In genomic region chr11:36692637-36693036, GRCm38 (mm10) we compare ENCODE assay signal across 21 mouse cellular contexts.
DNase-seq lines count a peak whose midpoint lies in the region; TF ChIP-seq lines count a peak whose summit lies in the region.
"Had no signal": no experiment of that assay in that cellular context is flagged by ENCODE, and none has a peak within 500 bp of the region (broad histone marks: within the 10 kb centered on the region; RNA-seq: fewer than 3 reads in every experiment).

No protein-coding gene starts in this region.

- no peak overlapping the region for H3ac ChIP-seq in C2C12 (ENCODE audit: control insufficient read depth, insufficient read length, low read depth)

- no peaks in the 10 kb centered on the region for H3K79me2 ChIP-seq in C2C12 (ENCODE audit: control insufficient read depth, insufficient read depth)

- no peak overlapping the region for H3K4me3 ChIP-seq in layer of hippocampus, adult 2 months
- no peak overlapping the region for H3K4me3 ChIP-seq in C2C12 (ENCODE audit: insufficient read depth, poor library complexity, severe bottlenecking)
- H3K4me3 ChIP-seq: erythroblast, embryonic 14.5 days; heart, embryonic 10.5 days; hindbrain, embryonic 15.5 days; liver, embryonic 15.5 days; megakaryocyte, embryonic 14.5 days had no signal

- TF ChIP-seq CTCF in layer of hippocampus, adult 2 months (conservative IDR thresholded peaks at IDR 0.05) = peak; percentile 67
- no peak for TF ChIP-seq CTCF in C2C12 (IDR thresholded peaks at IDR 0.05; ENCODE audit: control insufficient read depth, insufficient read depth, insufficient read length)

- no peaks in the 10 kb centered on the region for H3K79me3 ChIP-seq in C2C12 (ENCODE audit: low read depth)

- peak overlapping the region; percentile 36; the same call in 1 of the 2 replicates for H3K27ac ChIP-seq in layer of hippocampus, adult 2 months
- H3K27ac ChIP-seq: heart, embryonic 10.5 days; hindbrain, embryonic 15.5 days; liver, embryonic 15.5 days had no signal

- no peaks in the 10 kb centered on the region for H3K36me3 ChIP-seq in C2C12 (ENCODE audit: control insufficient read depth, insufficient read depth)
- H3K36me3 ChIP-seq: heart, embryonic 10.5 days; hindbrain, embryonic 15.5 days; liver, embryonic 15.5 days had no signal

- peak; percentile 61 to 68 for DNase-seq in frontal cortex, adult 2 months (ENCODE audit: extremely low spot score in 1 of 2, low spot score in 1 of 2)
- no peak for DNase-seq in frontal cortex, postnatal 25 days (ENCODE audit: low spot score in 2 of 2)
- no peak for DNase-seq in layer of hippocampus, adult 2 months (ENCODE audit: low spot score in 2 of 2)
- DNase-seq in layer of hippocampus, postnatal 25 days (ENCODE audit: extremely low spot score in 1 of 2, low spot score in 1 of 2) = no peak
- peak; percentile 49 for DNase-seq in 416B (ENCODE audit: low read depth)
- DNase-seq in MN1 (ENCODE audit: low spot score) = no peak
- DNase-seq: cerebellum, adult 11-12 months; cerebellum, postnatal 36 days; gastrocnemius, postnatal 25 days; heart, postnatal 14 days; kidney, adult 18-20 months; kidney, postnatal 4 days; lung, postnatal 14 days; right cerebral cortex, postnatal 25 days; thymus, postnatal 36 days had no signal

- H3K27me3 ChIP-seq in C2C12 (ENCODE audit: control insufficient read depth, insufficient read depth, insufficient read length) = no peaks in the 10 kb centered on the region
- H3K27me3 ChIP-seq: hindbrain, embryonic 15.5 days; liver, embryonic 15.5 days; megakaryocyte, embryonic 14.5 days had no signal

TF ChIP-seq in C2C12, 6 proteins besides CTCF, POLR2A, EP300 and RAD21:
- TF ChIP-seq MYOD1 (IDR thresholded peaks at IDR 0.05; ENCODE audit: control insufficient read depth, insufficient read length, low read depth) (no peak), USF1 (IDR thresholded peaks at IDR 0.05; ENCODE audit: low read depth) (no peak), FOSL1 (IDR thresholded peaks at IDR 0.05; ENCODE audit: insufficient read depth, low read length, poor library complexity, severe bottlenecking) (no peak), CEBPB (IDR thresholded peaks at IDR 0.05; ENCODE audit: low read depth) (peak; percentile 48), MYOG (IDR thresholded peaks at IDR 0.05; ENCODE audit: control insufficient read depth, extremely low read depth, insufficient read length) (no peak), MAX (IDR thresholded peaks at IDR 0.05) (no peak)

Comparison
In these comparisons a context has a peak if more than half of its experiments do, and no peak if none do; other contexts are left out.
1. DNase-seq: peak in frontal cortex, adult 2 months (2 of 2) and 416B (single experiment); none in frontal cortex, postnatal 25 days (0 of 2), layer of hippocampus, adult 2 months (0 of 2), layer of hippocampus, postnatal 25 days (0 of 2) and MN1 (single experiment).